Mouse (Mus musculus) liver, embryonic 12.5 days (tissue): Measurements from ENCODE around the gene Brox. TPM values are rescaled to one million over a fixed set of nuclear protein-coding genes. Genes with fewer than 3 reads are reported as not detected.

ENCODE experiments used
- ATAC-seq: fragments of 200-750 bp; cut with Nextera tagmentation; 2 replicates; pipeline ENCODE4 v1.8.0; 2017; ENCODE audit warnings: moderate number of reproducible peaks, mild to moderate bottlenecking, moderate library complexity
- H3K27ac ChIP-seq: fragments of 300-500 bp; sonication (generic); 2 replicates; pipeline ENCODE4 v1.5.1; 2016; ENCODE audit warnings: mild to moderate bottlenecking
- H3K27me3 ChIP-seq: fragments of 300-500 bp; sonication (generic); replicated peaks from 2 replicates; pipeline ENCODE4 v1.6.1; 2016; ENCODE audit warnings: mild to moderate bottlenecking, moderate library complexity
- H3K36me3 ChIP-seq: fragments of 300-500 bp; sonication (generic); 2 replicates; pipeline ENCODE4 v1.6.1; 2016; ENCODE audit warnings: mild to moderate bottlenecking, moderate library complexity
- H3K4me1 ChIP-seq: fragments of 300-500 bp; sonication (generic); 2 replicates; pipeline ENCODE4 v1.6.1; 2016
- H3K4me2 ChIP-seq: fragments of 300-500 bp; sonication (generic); 2 replicates; pipeline ENCODE4 v1.6.1; 2016; ENCODE audit warnings: mild to moderate bottlenecking, moderate library complexity
- H3K4me3 ChIP-seq: fragments of 300-500 bp; sonication (generic); 2 replicates; pipeline ENCODE4 v1.5.1; 2016; ENCODE audit warnings: mild to moderate bottlenecking, moderate library complexity
- H3K9ac ChIP-seq: fragments of 300-500 bp; sonication (generic); 2 replicates; pipeline ENCODE4 v1.6.1; 2016; ENCODE audit warnings: mild to moderate bottlenecking, moderate library complexity
- H3K9me3 ChIP-seq: fragments of 300-500 bp; sonication (generic); replicated peaks from 2 replicates; pipeline ENCODE4 v1.6.1; 2016; ENCODE audit warnings: mild to moderate bottlenecking, moderate library complexity
- WGBS: fragments of 180-500 bp; shearing (Covaris S2); methylation state at CpG from one replicate; pipeline ENCODE4 v1.1.7; 2016; ENCODE audit not compliant: insufficient replicate concordance; 5-methylcytosine and 5-hydroxymethylcytosine counted together
- polyA plus RNA-seq: library from polyadenylated mRNA; unstranded; fragments of >200 nt; fragmentation: Nextera tagmentation; extraction: Ambion mirVana; gene quantifications from 2 replicates; pipeline ENCODE4 v1.2.1, GENCODE M21; 2016

The Brox gene
- polyA plus RNA-seq, 1 experiment from 2014 or later = 24.4 TPM

GRCm38 (mm10) chr1:183308476-183308875 lies 11.4 kb upstream of the Brox start:
- H3K9me3 ChIP-seq = no peaks in the 10 kb centered on the region
- ATAC-seq = no peak

GRCm38 (mm10) chr1:183307555-183307954 lies 10.5 kb upstream of the Brox start:
- no peak for ATAC-seq
- no peaks in the 10 kb centered on the region for H3K27me3 ChIP-seq
- 76% methylated on average over 3 of the region's 3 CpGs for WGBS
- no peak overlapping the region for H3K9ac ChIP-seq
- H3K4me2 ChIP-seq = no peak overlapping the region
- no peaks in the 10 kb centered on the region for H3K9me3 ChIP-seq
- H3K4me1 ChIP-seq = no peaks in the 10 kb centered on the region
- H3K4me3 ChIP-seq = no peak overlapping the region
- H3K27ac ChIP-seq = no peak overlapping the region
- peaks cover 54% of the 10 kb centered on the region for H3K36me3 ChIP-seq

More at GRCm38 (mm10) chr1:183308476-183308875, 11.4 kb upstream of the Brox start:
- Histone ChIP-seq H3K27ac (no peak overlapping the region), H3K36me3 (peaks cover 62% of the 10 kb centered on the region), H3K9ac (no peak overlapping the region), H3K27me3 (no peaks in the 10 kb centered on the region), H3K4me3 (no peak overlapping the region), H3K4me2 (no peak overlapping the region), H3K4me1 (no peaks in the 10 kb centered on the region)
- WGBS = 83% methylated on average over 1 of the region's 1 CpGs

- peaks cover under 1% of the 10 kb centered on the region; the same call in 1 of the 2 replicates for H3K36me3 ChIP-seq
- WGBS = 79% methylated on average over 6 of the region's 6 CpGs
- H3K4me2 ChIP-seq = no peak overlapping the region
- H3K27me3 ChIP-seq = no peaks in the 10 kb centered on the region
- H3K27ac ChIP-seq = no peak overlapping the region
- H3K4me3 ChIP-seq = no peak overlapping the region
- peaks cover 8% of the 10 kb centered on the region; the same call in 1 of the 2 replicates for H3K4me1 ChIP-seq
- no peaks in the 10 kb centered on the region for H3K9me3 ChIP-seq
- no peak overlapping the region for H3K9ac ChIP-seq
- no peak for ATAC-seq
Observed at GRCm38 (mm10) chr1:183299161-183299560, 2.1 kb upstream of the Brox start.

- Histone ChIP-seq H3K9me3 (no peaks in the 10 kb centered on the region), H3K4me2 (peak overlapping the region; percentile 69), H3K4me1 (peaks cover 8% of the 10 kb centered on the region; the same call in 1 of the 2 replicates), H3K9ac (peak overlapping the region; percentile 74), H3K4me3 (peak overlapping the region; percentile 65), H3K27me3 (no peaks in the 10 kb centered on the region), H3K27ac (peak overlapping the region; percentile 81), H3K36me3 (peaks cover 12% of the 10 kb centered on the region)
- WGBS = under 1% methylated on average over 20 of the region's 20 CpGs
- peak; percentile 59 for ATAC-seq
Observed at GRCm38 (mm10) chr1:183297886-183298489, 919 bp upstream of the Brox start.

- H3K27ac ChIP-seq = peak overlapping the region; percentile 81
- peaks cover 8% of the 10 kb centered on the region; the same call in 1 of the 2 replicates for H3K4me1 ChIP-seq
- H3K9me3 ChIP-seq = no peaks in the 10 kb centered on the region
- ATAC-seq = peak; percentile 73
- H3K4me2 ChIP-seq = peak overlapping the region; percentile 69
- no peaks in the 10 kb centered on the region for H3K27me3 ChIP-seq
- H3K36me3 ChIP-seq = peaks cover 17% of the 10 kb centered on the region
- peak overlapping the region; percentile 65 for H3K4me3 ChIP-seq
- peak overlapping the region; percentile 74 for H3K9ac ChIP-seq
- WGBS = under 1% methylated on average over 30 of the region's 30 CpGs
Observed at GRCm38 (mm10) chr1:183297473-183297885, 410 bp upstream of the Brox start.

GRCm38 (mm10) chr1:183296465-183296864 lies 604 bp downstream of the Brox start, which contains the start of gene Aida:
Aida (plus strand) TSS chr1:183296590.
- Histone ChIP-seq H3K27me3 (no peaks in the 10 kb centered on the region), H3K4me3 (peak within 1 kb of the TSS; percentile 65), H3K4me1 (peaks cover 8% of the 10 kb centered on the region; the same call in 1 of the 2 replicates), H3K36me3 (peaks cover 26% of the 10 kb centered on the region), H3K27ac (peak within 1 kb of the TSS; percentile 81), H3K9me3 (no peaks in the 10 kb centered on the region), H3K9ac (peak within 1 kb of the TSS; percentile 74), H3K4me2 (peak within 1 kb of the TSS; percentile 69)
- peak; percentile 4 for ATAC-seq
- WGBS = 3% methylated on average over 26 of the region's 26 CpGs

- Histone ChIP-seq H3K4me3 (no peak overlapping the region), H3K36me3 (peaks cover 93% of the 10 kb centered on the region), H3K4me1 (no peaks in the 10 kb centered on the region), H3K4me2 (no peak overlapping the region), H3K27me3 (no peaks in the 10 kb centered on the region), H3K27ac (no peak overlapping the region), H3K9me3 (no peaks in the 10 kb centered on the region), H3K9ac (no peak overlapping the region)
- no peak for ATAC-seq
- WGBS = 86% methylated on average over 4 of the region's 4 CpGs
Observed at GRCm38 (mm10) chr1:183289576-183289975, 7.5 kb downstream of the Brox start.

GRCm38 (mm10) chr1:183288351-183288750 lies 8.7 kb downstream of the Brox start:
- WGBS = 80% methylated on average over 3 of the region's 3 CpGs
- no peaks in the 10 kb centered on the region for H3K9me3 ChIP-seq
- no peak overlapping the region for H3K4me2 ChIP-seq
- peaks cover 95% of the 10 kb centered on the region for H3K36me3 ChIP-seq
- no peak for ATAC-seq
- no peak overlapping the region for H3K9ac ChIP-seq
- H3K27ac ChIP-seq = no peak overlapping the region
- H3K4me3 ChIP-seq = no peak overlapping the region
- no peaks in the 10 kb centered on the region for H3K27me3 ChIP-seq
- no peaks in the 10 kb centered on the region for H3K4me1 ChIP-seq

GRCm38 (mm10) chr1:183275763-183276162 lies 21.3 kb downstream of the Brox start:
- 68% methylated on average over 5 of the region's 5 CpGs for WGBS
- no peaks in the 10 kb centered on the region for H3K27me3 ChIP-seq
- no peak overlapping the region for H3K9ac ChIP-seq
- H3K9me3 ChIP-seq = no peaks in the 10 kb centered on the region
- H3K4me1 ChIP-seq = no peaks in the 10 kb centered on the region
- H3K27ac ChIP-seq = no peak overlapping the region
- H3K36me3 ChIP-seq = peaks cover 41% of the 10 kb centered on the region
- H3K4me3 ChIP-seq = no peak overlapping the region
- no peak overlapping the region for H3K4me2 ChIP-seq
- no peak for ATAC-seq

- WGBS = 59% methylated on average over 3 of the region's 3 CpGs
- no peak for ATAC-seq
- no peaks in the 10 kb centered on the region for H3K4me1 ChIP-seq
Observed at GRCm38 (mm10) chr1:183274385-183274784, 22.7 kb downstream of the Brox start.

GRCm38 (mm10) chr1:183272867-183273818 lies 23.9 kb downstream of the Brox start:
- no peak; the same call in 1 of the 2 replicates for ATAC-seq
- no peak overlapping the region for H3K27ac ChIP-seq
- no peak overlapping the region for H3K4me2 ChIP-seq
- no peaks in the 10 kb centered on the region for H3K27me3 ChIP-seq
- H3K36me3 ChIP-seq = peaks cover 15% of the 10 kb centered on the region
- H3K9ac ChIP-seq = no peak overlapping the region
- H3K4me1 ChIP-seq = no peaks in the 10 kb centered on the region
- H3K9me3 ChIP-seq = no peaks in the 10 kb centered on the region
- WGBS = 50% methylated on average over 10 of the region's 10 CpGs
- no peak overlapping the region for H3K4me3 ChIP-seq

More at GRCm38 (mm10) chr1:183274385-183274784, 22.7 kb downstream of the Brox start:
- Histone ChIP-seq H3K27ac (no peak overlapping the region), H3K9ac (no peak overlapping the region), H3K27me3 (no peaks in the 10 kb centered on the region), H3K4me3 (no peak overlapping the region), H3K9me3 (no peaks in the 10 kb centered on the region), H3K4me2 (no peak overlapping the region), H3K36me3 (peaks cover 27% of the 10 kb centered on the region)

GRCm38 (mm10) chr1:183267666-183268065 lies 29.4 kb downstream of the Brox start:
- H3K4me3 ChIP-seq = no peak overlapping the region
- no peak for ATAC-seq
- WGBS = 69% methylated on average over 6 of the region's 6 CpGs
- no peak overlapping the region for H3K9ac ChIP-seq
- H3K27me3 ChIP-seq = no peaks in the 10 kb centered on the region
- no peaks in the 10 kb centered on the region for H3K36me3 ChIP-seq
- H3K27ac ChIP-seq = no peak overlapping the region
- no peak overlapping the region for H3K4me2 ChIP-seq
- no peaks in the 10 kb centered on the region for H3K4me1 ChIP-seq
- H3K9me3 ChIP-seq = no peaks in the 10 kb centered on the region
